Mouse (Mus musculus) brown adipose tissue, adult 24 weeks (tissue): ENCODE results near the gene Cdk5rap2. TPM values are rescaled to one million over a fixed set of nuclear protein-coding genes. Genes with fewer than 3 reads are reported as not detected.

Source experiments
- H3K27ac ChIP-seq: fragments of 200-500 bp; replicated peaks from 2 replicates; pipeline ENCODE4 v1.5.1; 2012; ENCODE audit warnings: low read depth, mild to moderate bottlenecking, low read length
- H3K4me1 ChIP-seq: fragments of 200-500 bp; 2 replicates; pipeline ENCODE4 v1.6.1; 2012; ENCODE audit warnings: low read length, mixed read lengths; ENCODE audit not compliant: control insufficient read depth, insufficient read depth, insufficient read length
- H3K4me3 ChIP-seq: fragments of 200-500 bp; 2 replicates; pipeline ENCODE4 v1.5.1; 2012; ENCODE audit warnings: low read depth, mild to moderate bottlenecking, low read length, moderate library complexity; ENCODE audit not compliant: insufficient read depth
- polyA plus RNA-seq: library from polyadenylated mRNA; stranded (reverse); fragments of >200 nt; gene quantifications from 2 replicates; pipeline ENCODE4 v1.2.4, GENCODE M21; 2012; ENCODE audit not compliant: missing spikeins, insufficient read depth, insufficient read length

Cdk5rap2 gene
- polyA plus RNA-seq, 1 experiment: 2.5 TPM

DNA sequence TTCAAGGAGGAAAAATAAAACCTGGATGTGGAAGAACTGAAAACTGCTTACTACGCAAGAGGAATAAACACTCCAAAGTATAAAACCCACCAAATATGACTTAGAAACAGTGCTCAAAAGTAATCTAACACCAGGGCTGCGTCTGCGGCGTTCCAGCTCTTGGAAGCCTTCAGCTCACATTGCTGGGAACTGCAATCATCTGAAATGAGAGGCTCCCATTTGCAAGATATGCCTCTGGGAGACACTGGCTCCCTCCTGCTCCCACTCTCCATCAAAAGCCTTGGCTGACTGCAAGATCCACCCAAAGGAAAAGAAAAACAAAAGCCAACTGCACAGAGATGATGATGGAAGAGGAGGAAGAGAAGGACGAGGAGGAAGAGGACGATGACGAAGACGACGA is 19.2 kb downstream of the Cdk5rap2 start:
- peak overlapping the region; percentile 66; the same call in 1 of the 2 replicates for H3K27ac ChIP-seq
- no peak overlapping the region for H3K4me3 ChIP-seq
- H3K4me1 ChIP-seq: no peaks in the 10 kb centered on the region

DNA sequence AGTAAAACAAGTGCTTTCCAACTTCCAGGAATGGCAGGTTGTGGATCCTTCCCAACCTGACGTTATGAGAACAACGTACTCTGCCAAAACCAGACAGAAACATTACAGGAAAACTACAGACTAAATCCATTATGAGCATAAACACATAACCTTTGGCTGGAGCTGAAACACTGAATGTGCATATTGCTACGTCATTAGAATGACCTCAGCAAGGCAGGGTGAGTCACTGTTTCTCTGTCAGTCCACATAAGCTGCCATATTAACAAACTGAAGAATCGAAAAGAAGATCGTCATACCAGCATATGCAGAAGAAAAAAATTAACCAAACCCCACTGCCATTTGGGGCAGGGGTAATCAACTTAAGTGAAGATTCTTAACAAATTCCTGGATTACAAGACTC is 24.0 kb downstream of the Cdk5rap2 start:
- Histone ChIP-seq H3K4me3 (no peak overlapping the region), H3K27ac (no peak overlapping the region), H3K4me1 (peaks cover 2% of the 10 kb centered on the region; the same call in 1 of the 2 replicates)

DNA sequence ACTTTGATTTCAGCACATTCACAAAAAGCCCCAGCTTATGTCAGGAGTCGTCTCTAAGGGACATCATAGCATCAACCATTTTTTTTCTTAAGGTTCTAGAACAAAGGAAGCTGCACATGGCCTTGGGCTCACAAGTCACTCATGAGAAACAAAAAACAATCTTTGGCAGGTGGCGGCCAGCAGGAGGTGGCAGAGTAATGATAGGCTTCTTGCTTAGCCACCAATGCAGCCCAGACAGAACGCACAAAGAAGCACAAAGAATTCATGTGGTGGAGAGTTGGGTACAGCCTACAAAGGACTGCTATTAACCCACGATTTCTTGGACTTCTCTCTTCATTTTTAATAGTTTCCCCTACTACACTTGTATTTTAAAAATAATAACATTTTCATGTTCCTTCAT is 32.9 kb downstream of the Cdk5rap2 start:
- Histone ChIP-seq H3K4me1 (no peaks in the 10 kb centered on the region), H3K4me3 (no peak overlapping the region), H3K27ac (no peak overlapping the region)

DNA sequence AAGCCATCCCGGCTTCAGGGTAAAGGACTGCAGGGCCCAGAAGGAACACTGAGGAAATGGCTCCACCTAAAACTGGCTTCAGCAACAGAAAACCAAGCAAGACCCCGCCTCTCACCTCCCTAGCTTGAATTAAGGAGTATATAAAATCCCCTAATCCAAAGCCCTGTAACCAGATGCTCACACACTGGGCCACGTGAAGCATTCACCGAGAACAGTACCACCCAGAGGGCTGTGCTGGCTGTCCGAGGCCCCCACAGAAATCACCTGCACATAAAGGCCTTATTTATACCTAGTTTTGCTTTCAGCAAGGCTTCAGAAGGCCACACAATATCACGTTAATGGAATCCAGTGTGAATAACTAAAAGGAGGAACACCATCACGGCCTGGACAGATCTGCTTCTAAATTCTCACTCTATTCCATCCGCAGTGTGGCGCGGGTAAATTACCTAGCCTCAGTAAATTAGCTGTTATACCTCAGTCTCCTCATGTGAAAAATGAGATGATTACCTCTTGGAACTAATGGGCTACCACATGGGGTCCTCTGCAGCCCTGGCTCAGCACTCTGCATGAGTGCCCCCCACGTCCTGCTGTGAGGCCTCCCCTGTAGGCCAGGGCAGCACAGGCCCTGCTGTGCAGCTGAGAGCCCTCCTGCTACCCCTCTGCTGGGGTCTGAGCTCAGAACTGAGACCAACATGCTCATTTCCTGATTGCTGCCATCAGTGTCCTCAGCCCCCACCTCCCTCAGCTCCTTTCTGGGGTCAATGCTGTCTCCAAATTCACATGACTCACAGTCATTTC is 45.0 kb downstream of the Cdk5rap2 start:
- Histone ChIP-seq H3K4me3 (no peak overlapping the region), H3K27ac (no peak overlapping the region), H3K4me1 (no peaks in the 10 kb centered on the region)

DNA sequence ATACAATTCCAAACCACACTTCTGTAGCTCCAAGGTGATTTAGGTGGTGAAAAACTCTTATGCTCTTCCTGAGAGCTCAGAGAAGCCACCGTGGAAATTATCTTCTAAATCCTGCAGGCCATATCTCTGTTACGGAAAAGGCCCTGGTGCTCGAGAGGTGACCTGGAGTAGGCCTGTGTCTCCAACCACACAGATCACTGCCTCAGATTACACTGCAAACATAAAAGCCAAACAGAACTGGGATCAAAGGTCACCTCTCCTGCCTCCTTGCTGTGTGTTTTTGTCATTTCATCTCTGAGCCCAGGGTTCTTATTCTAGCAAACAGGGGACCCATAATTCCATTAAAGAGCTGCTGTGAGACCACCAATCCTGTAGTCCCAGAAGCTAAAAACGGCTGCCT is 48.9 kb downstream of the Cdk5rap2 start:
- H3K4me1 ChIP-seq: no peaks in the 10 kb centered on the region
- H3K4me3 ChIP-seq: no peak overlapping the region
- H3K27ac ChIP-seq: no peak overlapping the region

DNA sequence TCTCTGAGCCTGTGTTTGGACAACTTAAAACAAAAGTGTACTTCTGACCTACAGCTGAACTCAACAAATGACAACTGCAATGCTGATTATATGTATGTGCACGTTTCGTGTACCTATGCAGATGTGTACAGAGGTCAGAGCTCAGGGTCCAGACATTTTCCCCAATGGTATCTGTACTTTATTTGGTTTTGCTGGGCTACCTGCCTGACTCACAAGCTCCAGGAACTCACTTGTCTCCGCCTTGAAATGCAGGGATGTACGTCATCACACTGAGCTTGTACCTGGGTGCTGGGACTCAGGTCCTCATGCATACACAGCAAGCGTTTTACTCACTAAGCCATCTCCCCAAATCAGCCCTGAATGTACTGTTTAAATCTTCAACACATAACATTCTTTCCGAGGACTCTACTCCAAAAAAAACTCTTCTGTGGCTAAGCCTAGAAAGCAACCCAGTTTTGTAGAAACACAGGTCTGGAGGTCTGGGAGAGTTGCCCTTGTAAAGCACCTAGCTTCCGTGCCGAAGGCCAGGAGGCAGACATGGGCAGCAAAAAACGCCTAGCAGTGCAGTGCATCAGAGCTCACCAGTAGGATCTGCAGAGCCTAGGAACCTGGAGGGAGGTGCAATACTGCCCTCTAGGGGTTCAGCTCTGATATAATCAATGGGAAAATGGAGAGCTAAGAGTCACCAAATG is 54.4 kb downstream of the Cdk5rap2 start:
- H3K4me3 ChIP-seq: no peak overlapping the region
- H3K27ac ChIP-seq: no peak overlapping the region
- H3K4me1 ChIP-seq: no peaks in the 10 kb centered on the region

DNA sequence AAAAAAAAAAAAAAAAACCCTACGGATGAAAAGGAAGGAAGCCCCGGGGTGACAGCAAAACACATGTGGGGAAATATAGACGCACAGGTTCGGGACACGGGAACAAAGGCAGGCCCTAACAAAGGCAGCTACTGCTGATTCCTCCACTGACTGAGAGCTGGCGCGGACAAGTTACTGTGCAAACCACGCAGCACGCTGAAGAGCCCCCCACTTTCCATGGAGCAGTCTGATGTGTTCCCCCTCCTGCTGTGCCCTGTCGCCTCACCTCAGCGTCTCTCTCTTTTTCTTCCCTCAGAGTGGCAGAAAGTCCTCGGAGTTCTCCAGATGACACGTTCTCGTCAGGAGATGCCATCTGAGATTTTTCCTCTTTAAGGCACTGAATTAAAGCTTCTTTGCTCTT is 55.8 kb downstream of the Cdk5rap2 start:
- H3K4me1 ChIP-seq: no peaks in the 10 kb centered on the region
- no peak overlapping the region for H3K27ac ChIP-seq
- H3K4me3 ChIP-seq: no peak overlapping the region

DNA sequence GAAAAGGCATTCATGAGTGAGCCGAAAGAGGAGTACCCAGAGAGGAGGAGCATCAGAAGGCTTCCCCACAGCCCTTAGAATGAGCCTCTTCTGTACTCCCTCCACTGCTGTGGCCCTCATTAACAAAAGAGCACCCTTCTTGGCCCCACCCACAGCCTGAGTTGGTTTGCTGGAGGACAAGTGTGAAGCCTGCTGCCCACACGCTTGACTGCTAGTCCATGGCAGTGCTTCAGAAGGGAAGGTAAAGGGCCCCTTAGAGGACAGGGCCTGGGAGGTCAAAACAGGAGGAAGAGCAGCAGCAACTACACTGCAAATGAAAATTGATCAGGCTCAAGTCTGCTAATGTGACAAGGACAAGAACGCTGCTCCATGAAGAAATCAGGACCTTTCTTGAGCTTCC is 56.6 kb downstream of the Cdk5rap2 start:
- H3K4me1 ChIP-seq: no peaks in the 10 kb centered on the region
- H3K27ac ChIP-seq: no peak overlapping the region

DNA sequence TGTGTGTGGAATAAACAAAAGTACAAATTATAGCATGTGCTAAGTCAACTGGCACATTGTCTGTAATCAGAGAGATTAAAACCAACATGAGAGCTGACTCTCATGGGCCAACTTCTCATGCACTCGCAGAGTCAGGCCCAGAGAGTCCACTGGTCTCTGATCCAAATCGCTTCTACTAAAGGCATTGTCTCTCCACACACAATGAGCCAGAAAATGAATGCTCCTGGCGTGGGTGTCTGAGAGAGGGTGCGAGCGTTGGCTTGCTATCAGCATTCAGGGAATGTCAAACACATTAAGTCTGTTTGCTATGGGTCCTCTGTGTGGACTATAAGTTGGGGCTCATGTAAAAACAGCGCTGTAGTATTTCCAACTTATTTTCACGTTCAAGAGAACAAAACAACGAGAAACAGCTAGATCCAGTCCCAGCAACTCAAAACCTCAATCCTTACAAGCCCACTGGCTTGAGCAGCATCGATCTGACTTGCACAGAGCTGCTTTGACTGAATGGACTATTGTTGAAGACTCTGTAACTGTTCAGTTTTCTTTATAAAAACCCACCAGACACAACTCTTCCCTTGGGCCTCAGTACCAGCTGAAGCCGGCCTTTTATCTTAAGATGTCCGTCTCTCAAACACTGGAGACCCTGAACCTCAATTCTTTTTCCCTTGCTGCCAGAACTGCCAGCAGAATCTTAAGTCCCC is 74.6 kb downstream of the Cdk5rap2 start:
- Histone ChIP-seq H3K4me3 (no peak overlapping the region), H3K27ac (no peak overlapping the region), H3K4me1 (peaks cover 5% of the 10 kb centered on the region; the same call in 1 of the 2 replicates)

More for the DNA sequence above, 56.6 kb downstream of the Cdk5rap2 start:
- no peak overlapping the region for H3K4me3 ChIP-seq

DNA sequence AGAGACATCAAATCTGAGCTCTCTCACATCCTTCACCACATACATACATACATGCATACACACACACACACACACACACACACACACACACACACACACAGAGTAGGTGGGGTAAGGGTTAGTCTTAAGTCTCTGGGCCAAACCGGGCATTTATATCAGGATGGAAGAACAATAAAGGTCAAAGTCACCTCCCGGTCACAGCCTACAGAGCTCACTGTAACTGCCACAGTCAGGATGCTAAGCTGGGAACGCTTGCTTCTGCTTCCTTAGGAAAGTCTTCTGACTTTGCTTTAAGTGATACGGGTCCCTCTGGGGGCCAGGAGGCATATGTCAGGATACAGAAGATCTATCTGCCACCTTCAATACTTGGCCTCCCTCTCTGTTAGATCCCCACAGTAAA is 75.2 kb downstream of the Cdk5rap2 start:
- peaks cover 5% of the 10 kb centered on the region; the same call in 1 of the 2 replicates for H3K4me1 ChIP-seq
- H3K4me3 ChIP-seq: no peak overlapping the region
- H3K27ac ChIP-seq: no peak overlapping the region

DNA sequence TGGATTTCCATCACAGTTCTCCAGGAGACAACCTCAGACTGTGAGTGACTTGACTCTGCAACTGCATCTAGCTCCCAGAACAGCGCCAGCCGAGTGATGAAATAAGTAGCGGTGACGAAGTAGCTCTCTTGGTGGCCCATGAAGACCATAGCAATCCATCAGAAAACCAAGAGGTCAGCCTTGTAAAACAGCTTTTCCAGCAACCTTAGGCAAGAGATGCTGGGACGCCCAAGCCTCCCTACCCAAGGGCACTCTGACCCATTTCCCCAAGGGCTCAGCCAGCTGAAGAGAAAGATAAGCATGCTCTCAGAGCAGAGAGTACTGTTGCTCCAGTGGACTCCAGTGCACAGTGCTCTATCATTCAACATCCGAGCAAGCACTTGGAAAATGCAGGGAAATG is 77.3 kb downstream of the Cdk5rap2 start:
- H3K27ac ChIP-seq: no peak overlapping the region
- H3K4me3 ChIP-seq: no peak overlapping the region
- H3K4me1 ChIP-seq: peaks cover 5% of the 10 kb centered on the region; the same call in 1 of the 2 replicates

DNA sequence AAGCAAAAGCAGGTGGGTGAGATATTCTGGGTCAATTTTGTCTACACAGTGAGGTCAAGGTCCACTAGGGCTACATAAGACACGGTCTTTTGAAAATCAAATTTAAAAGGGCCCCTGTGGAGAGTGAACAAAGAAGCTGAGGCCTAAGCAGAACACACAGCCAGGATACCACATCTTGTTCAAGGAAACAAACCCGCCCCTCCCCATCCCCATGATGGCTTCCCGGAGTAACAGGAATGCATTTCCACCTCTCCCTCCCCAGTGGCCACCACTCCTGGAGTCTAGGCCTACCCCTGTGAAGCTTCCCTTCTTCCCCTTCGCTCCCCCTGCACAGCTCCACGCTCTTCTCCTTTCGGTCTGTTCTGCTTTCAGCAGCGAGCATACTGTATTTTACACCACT is 77.7 kb downstream of the Cdk5rap2 start:
- no peak overlapping the region for H3K27ac ChIP-seq

DNA sequence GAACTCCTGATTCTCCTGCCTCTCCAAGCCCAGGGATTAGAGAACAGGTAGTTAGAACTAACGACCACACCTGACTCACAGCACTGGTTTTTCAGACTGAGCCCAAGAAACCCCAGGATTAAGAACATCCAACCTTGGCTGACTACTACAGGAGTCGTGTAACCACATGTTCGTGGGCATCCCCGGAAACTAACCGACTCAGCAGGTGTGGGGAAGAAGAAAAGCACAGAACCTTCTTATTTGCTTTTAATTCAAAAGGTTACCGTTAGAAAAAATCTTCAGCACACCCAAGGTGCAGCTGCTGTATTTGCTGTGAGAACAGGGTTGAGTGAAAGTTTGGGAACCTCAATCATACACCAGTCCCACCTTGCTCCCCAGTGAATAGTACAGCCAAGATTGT is 79.1 kb downstream of the Cdk5rap2 start:
- Histone ChIP-seq H3K4me1 (peaks cover 5% of the 10 kb centered on the region; the same call in 1 of the 2 replicates), H3K4me3 (no peak overlapping the region), H3K27ac (no peak overlapping the region)

More for the DNA sequence above, 77.7 kb downstream of the Cdk5rap2 start:
- H3K4me1 ChIP-seq: peaks cover 5% of the 10 kb centered on the region; the same call in 1 of the 2 replicates
- H3K4me3 ChIP-seq: no peak overlapping the region

DNA sequence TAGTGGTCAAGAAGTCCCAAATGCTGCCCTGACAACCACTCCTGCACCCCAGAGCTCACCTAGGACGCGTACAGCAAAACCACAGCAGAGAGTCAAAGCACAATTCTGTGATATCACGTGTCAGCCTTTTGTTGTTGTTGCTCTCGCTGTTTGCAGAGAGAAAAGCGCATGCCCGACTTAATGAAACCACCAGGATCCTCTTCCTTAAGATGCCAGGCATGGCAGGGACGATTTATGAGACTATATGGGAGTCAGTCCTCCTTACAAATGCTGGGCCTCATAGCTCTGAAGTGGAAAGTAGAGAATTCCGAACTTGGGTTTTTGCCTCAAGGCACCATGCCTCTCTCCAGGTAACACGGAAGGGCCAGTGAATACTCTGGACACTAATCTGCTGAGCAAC is 82.2 kb downstream of the Cdk5rap2 start:
- Histone ChIP-seq H3K27ac (no peak overlapping the region), H3K4me3 (no peak overlapping the region), H3K4me1 (no peaks in the 10 kb centered on the region)

DNA sequence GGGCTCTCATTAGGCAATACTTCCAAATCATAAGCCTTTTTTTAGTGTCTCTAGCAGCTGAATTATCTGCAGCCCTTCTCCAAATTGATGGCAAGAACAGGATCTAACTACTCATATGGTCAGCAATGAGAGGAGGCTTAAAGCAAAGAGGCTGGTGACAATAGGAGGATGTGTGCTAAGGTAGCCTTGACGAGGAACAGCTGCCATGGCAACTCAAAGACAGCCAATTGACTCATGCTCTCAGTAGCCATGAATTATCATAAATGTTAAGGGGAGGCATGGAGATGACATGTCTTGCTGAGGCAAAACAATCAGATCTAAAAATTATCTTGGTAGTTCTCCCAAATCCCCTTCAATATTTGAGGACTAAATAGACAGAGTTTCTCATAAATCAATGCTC is 82.8 kb downstream of the Cdk5rap2 start:
- H3K4me1 ChIP-seq: no peaks in the 10 kb centered on the region
- H3K4me3 ChIP-seq: no peak overlapping the region
- no peak overlapping the region for H3K27ac ChIP-seq
